Mouse (Mus musculus) cerebellum, adult 2 months (tissue): ENCODE data around the gene Thumpd3. TPM values are rescaled to one million over a fixed set of nuclear protein-coding genes. Genes with fewer than 3 reads are reported as not detected.

Experiments used
- DNase-seq, 2 experiments: peaks; one replicate each; pipeline ENCODE4 v3.0.0; 2021
- H3K27ac ChIP-seq: fragments of 200-500 bp; 2 replicates; pipeline ENCODE4 v1.5.1; 2012; ENCODE audit warnings: low read length, control low read depth, inconsistent platforms; ENCODE audit not compliant: insufficient read depth
- H3K27me3 ChIP-seq: fragments of 200-500 bp; 2 replicates; pipeline ENCODE4 v1.6.1; 2012; ENCODE audit warnings: inconsistent platforms, mild to moderate bottlenecking, low read length, moderate library complexity; ENCODE audit not compliant: control insufficient read depth, insufficient read depth
- H3K4me1 ChIP-seq: fragments of 200-500 bp; 2 replicates; pipeline ENCODE4 v1.6.1; 2011; ENCODE audit warnings: low read length; ENCODE audit not compliant: control insufficient read depth, insufficient read depth
- H3K4me3 ChIP-seq: fragments of 200-500 bp; replicated peaks from 2 replicates; pipeline ENCODE3; 2011; ENCODE audit warnings: mild to moderate bottlenecking, low read depth, low read length, control low read depth; ENCODE audit not compliant: insufficient read depth
- CTCF ChIP-seq: fragments of 200-500 bp; IDR thresholded peaks from 2 replicates; pipeline ENCODE4 v1.5.1; 2011; ENCODE audit warnings: low read depth, mild to moderate bottlenecking, control low read depth, low read length, moderate library complexity, borderline replicate concordance; ENCODE audit not compliant: insufficient read depth
- POLR2A ChIP-seq: fragments of 200-500 bp; IDR thresholded peaks from 2 replicates; pipeline ENCODE4 v1.6.1; 2011; ENCODE audit warnings: low read length, control low read depth, borderline replicate concordance; ENCODE audit not compliant: insufficient read depth
- whole genome bisulfite sequencing: fragments of 180-500 bp; shearing (Covaris S2); methylation state at CpG from one replicate; pipeline ENCODE4 v1.1.7; 2018; 5-methylcytosine and 5-hydroxymethylcytosine counted together
- polyA plus RNA-seq: library from polyadenylated mRNA; depleted of rRNA; stranded (reverse); fragments of >200 nt; gene quantifications from 2 replicates; pipeline ENCODE4 v1.2.3, GENCODE M21; 2012; rRNA removed

The Thumpd3 gene
- polyA plus RNA-seq, 1 experiment: 20.8 TPM

- H3K27me3 ChIP-seq: no peaks in the 10 kb centered on the region
- WGBS: 11% methylated on average over 3 of the region's 3 CpGs
- H3K4me3 ChIP-seq: no peak overlapping the region
- TF ChIP-seq CTCF (no peak), POLR2A (no peak)
- H3K4me1 ChIP-seq: peaks cover 4% of the 10 kb centered on the region; the same call in 1 of the 2 replicates
- no peak overlapping the region for H3K27ac ChIP-seq
- peak in 1 of 2 experiments; percentile 81 for DNase-seq
These were observed 47.2 kb downstream of the Thumpd3 start for GRCm38 (mm10) chr6:113093206-113093605.

- H3K27ac ChIP-seq: no peak overlapping the region
- no peak for DNase-seq
These were observed 49.5 kb downstream of the Thumpd3 start for GRCm38 (mm10) chr6:113095547-113095946.

GRCm38 (mm10) chr6:113097662-113098061, 51.6 kb downstream of the Thumpd3 start:
- H3K27ac ChIP-seq: no peak overlapping the region
- TF ChIP-seq POLR2A (no peak), CTCF (no peak)
- no peak overlapping the region for H3K4me3 ChIP-seq
- no peak for DNase-seq
- 80% methylated on average over 5 of the region's 5 CpGs for WGBS
- H3K27me3 ChIP-seq: no peaks in the 10 kb centered on the region
- peaks cover 4% of the 10 kb centered on the region; the same call in 1 of the 2 replicates for H3K4me1 ChIP-seq

More at GRCm38 (mm10) chr6:113095547-113095946, 49.5 kb downstream of the Thumpd3 start:
- 97% methylated on average over 1 of the region's 1 CpGs for WGBS
- no peak for TF ChIP-seq CTCF
- no peak for TF ChIP-seq POLR2A
- no peaks in the 10 kb centered on the region for H3K27me3 ChIP-seq
- no peak overlapping the region for H3K4me3 ChIP-seq
- H3K4me1 ChIP-seq: peaks cover 4% of the 10 kb centered on the region; the same call in 1 of the 2 replicates

- no peak overlapping the region for H3K4me3 ChIP-seq
These were observed 53.7 kb downstream of the Thumpd3 start for GRCm38 (mm10) chr6:113099640-113100289.

GRCm38 (mm10) chr6:113102541-113102940, 56.5 kb downstream of the Thumpd3 start:
- H3K27me3 ChIP-seq: no peaks in the 10 kb centered on the region
- TF ChIP-seq POLR2A (no peak), CTCF (no peak)
- DNase-seq: no peak
- no peaks in the 10 kb centered on the region; the same call in 1 of the 2 replicates for H3K4me1 ChIP-seq
- H3K4me3 ChIP-seq: no peak overlapping the region
- 77% methylated on average over 4 of the region's 4 CpGs for WGBS
- H3K27ac ChIP-seq: no peak overlapping the region

More at GRCm38 (mm10) chr6:113099640-113100289, 53.7 kb downstream of the Thumpd3 start:
- H3K27me3 ChIP-seq: no peaks in the 10 kb centered on the region
- H3K4me1 ChIP-seq: no peaks in the 10 kb centered on the region; the same call in 1 of the 2 replicates
- WGBS: 2% methylated on average over 5 of the region's 5 CpGs
- peak overlapping the region; percentile 6; the same call in 1 of the 2 replicates for H3K27ac ChIP-seq
- DNase-seq: peak; percentile 92 to 98
- TF ChIP-seq POLR2A: peak; percentile 49; the same call in 1 of the 2 replicates
- TF ChIP-seq CTCF: no peak

- TF ChIP-seq CTCF: peak; percentile 41; the same call in 1 of the 2 replicates
- no peak for TF ChIP-seq POLR2A
- no peaks in the 10 kb centered on the region for H3K27me3 ChIP-seq
- peak; percentile 39 to 52 for DNase-seq
These were observed 57.7 kb downstream of the Thumpd3 start for GRCm38 (mm10) chr6:113103765-113104164.

DNA sequence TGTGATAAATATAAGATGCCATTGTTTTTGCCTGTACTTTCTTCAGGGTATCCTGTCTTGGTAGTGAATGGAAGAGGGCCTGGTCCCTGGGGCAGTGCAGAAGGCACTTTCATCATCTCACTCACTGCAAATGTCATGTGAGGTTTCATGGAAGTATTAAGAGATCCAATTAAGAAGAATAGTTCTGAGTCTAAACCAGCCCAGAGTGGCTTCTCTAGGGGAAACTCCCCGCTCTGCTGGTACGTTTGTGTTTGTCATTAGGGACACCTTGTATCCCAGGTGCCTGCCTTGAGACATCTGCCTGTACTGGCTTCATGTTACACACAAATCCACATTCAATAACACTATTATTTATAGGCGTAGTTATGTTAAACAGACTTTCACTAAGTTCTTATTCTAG, 63.4 kb downstream of the Thumpd3 start:
- DNase-seq: no peak
- H3K4me3 ChIP-seq: no peak overlapping the region
- no peak overlapping the region for H3K27ac ChIP-seq
- TF ChIP-seq POLR2A: no peak
- TF ChIP-seq CTCF: no peak
- no peaks in the 10 kb centered on the region for H3K4me1 ChIP-seq
- WGBS: 84% methylated on average over 3 of the region's 3 CpGs
- H3K27me3 ChIP-seq: no peaks in the 10 kb centered on the region

More at GRCm38 (mm10) chr6:113103765-113104164, 57.7 kb downstream of the Thumpd3 start:
- no peak overlapping the region for H3K27ac ChIP-seq
- H3K4me3 ChIP-seq: no peak overlapping the region
- no peaks in the 10 kb centered on the region; the same call in 1 of the 2 replicates for H3K4me1 ChIP-seq

DNA sequence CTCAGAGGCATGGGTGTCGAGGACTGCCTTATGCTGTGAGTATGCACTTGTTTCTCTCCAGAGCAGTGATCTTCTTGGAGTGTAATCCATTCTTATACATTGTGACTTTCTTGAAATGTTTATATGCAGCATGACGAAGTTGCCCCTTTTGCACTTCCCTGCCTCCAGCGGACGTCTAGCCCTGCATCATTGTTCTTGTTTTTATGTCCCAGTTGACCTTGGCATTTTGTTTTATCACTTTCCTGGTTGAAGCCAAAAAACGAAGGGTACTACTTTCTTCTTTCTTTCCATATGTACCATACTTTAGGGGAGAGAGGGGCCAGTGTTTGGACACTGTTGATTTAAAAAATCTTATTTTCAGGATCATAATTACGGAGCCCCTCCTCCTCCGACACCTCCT, 63.9 kb downstream of the Thumpd3 start:
- 90% methylated on average over 7 of the region's 7 CpGs for WGBS
- H3K4me3 ChIP-seq: no peak overlapping the region
- H3K27me3 ChIP-seq: no peaks in the 10 kb centered on the region
- TF ChIP-seq POLR2A (no peak), CTCF (no peak)
- no peak for DNase-seq
- no peak overlapping the region for H3K27ac ChIP-seq
- no peaks in the 10 kb centered on the region for H3K4me1 ChIP-seq

Other genes starting within 250 kb of the Thumpd3 start
- gene Srgap3, start 99.0 kb upstream of the Thumpd3 start, polyA plus RNA-seq: 99.2 and 101 TPM in 2 replicates
- 58.9 and 64.2 TPM in 2 replicates for gene Setd5, start 31.1 kb downstream of the Thumpd3 start, polyA plus RNA-seq
- gene Lhfpl4, start 149.2 kb downstream of the Thumpd3 start, polyA plus RNA-seq: 53.1 and 57.5 TPM in 2 replicates
- gene Mtmr14, start 191.6 kb downstream of the Thumpd3 start, polyA plus RNA-seq: 23.8 and 24.2 TPM in 2 replicates
- gene Cpne9, start 236.1 kb downstream of the Thumpd3 start, polyA plus RNA-seq: 105 and 114 TPM in 2 replicates